Mouse (Mus musculus): ENCODE measurements around the gene Pgap2. TPM values are rescaled to one million over a fixed set of nuclear protein-coding genes. Genes with fewer than 3 reads are reported as not detected.

Pgap2 gene
- total RNA-seq, 2 experiments from 2014 or later, result 35.9 to 40.7 TPM

GRCm38 (mm10) chr7:102266401-102267042 is 56.5 kb downstream of the Pgap2 start:
- DNase-seq, result no peak

- peak; percentile 97 for DNase-seq
Observed at GRCm38 (mm10) chr7:102267113-102267579, 57.1 kb downstream of the Pgap2 start.

- peak; percentile 76 for DNase-seq
Observed at GRCm38 (mm10) chr7:102267601-102268394, 57.8 kb downstream of the Pgap2 start, which contains the start of gene Stim1. TSS of gene Stim1 (plus strand) at chr7:102267806.

- no peak for DNase-seq
Observed at GRCm38 (mm10) chr7:102268395-102268748, 58.4 kb downstream of the Pgap2 start.

- DNase-seq, result peak; percentile 36
Observed at GRCm38 (mm10) chr7:102272422-102272948, 62.5 kb downstream of the Pgap2 start.

DNA sequence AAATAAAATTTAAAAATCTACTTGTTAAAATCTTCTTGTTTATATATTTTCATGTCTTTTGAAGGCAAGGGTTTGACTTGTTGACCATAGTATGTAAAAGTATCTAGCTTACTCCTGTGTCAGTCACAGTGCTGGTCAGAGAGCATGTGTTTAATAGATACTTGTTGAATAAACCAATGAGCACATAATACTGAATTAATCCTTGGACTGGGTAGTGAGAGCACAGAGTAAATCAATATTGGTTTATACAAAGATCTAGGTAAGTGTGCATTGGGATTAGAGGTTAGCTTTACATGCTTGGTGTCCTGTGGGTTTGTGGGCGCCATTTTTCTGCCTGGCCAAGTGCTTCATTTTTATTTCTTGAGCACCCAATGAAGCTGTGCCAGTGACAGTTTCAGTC is 71.4 kb downstream of the Pgap2 start:
- DNase-seq, result no peak

DNA sequence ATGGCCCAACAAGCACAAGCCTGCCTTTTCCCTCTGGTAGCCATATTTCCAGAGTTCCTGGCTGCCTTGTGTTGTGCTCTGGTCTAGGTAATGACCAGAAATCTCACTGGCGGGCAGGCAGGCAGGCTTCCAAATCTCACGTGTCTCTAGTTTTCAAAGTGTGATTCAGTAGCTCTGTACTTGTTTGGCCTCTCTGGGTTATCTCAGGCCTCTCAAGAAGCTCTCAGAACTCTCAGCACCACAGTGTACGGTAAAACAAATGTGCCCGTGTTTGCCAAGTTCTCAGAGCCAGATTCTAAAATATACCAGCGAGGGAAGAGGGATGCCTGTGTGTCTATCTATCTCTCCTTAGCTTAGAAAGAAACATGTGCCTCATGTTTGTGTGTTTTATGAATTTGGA is 72.3 kb downstream of the Pgap2 start:
- no peak for DNase-seq

Other genes starting within 250 kb of the Pgap2 start
- gene Il18bp, start 191.5 kb upstream of the Pgap2 start, total RNA-seq (2021), result 1 to 10 TPM; 2.3 to 3.5 TPM
- gene Rnf121, start 144.7 kb upstream of the Pgap2 start, total RNA-seq (2021), result 10 to 100 TPM; 18.8 to 25.8 TPM
- gene Xndc1, start 144.7 kb upstream of the Pgap2 start, total RNA-seq (2021), result 10 to 100 TPM in 1 of 2 experiments, 1 to 10 TPM in 1; 5.9 to 11.9 TPM
- under 1 TPM; 0.75 to 0.95 TPM for gene Xntrpc, start 144.5 kb upstream of the Pgap2 start, total RNA-seq (2021)
- under 1 TPM; 0.07 to 0.52 TPM for gene Trpc2, start 127.1 kb upstream of the Pgap2 start, total RNA-seq (2021)
- 100 to 1,000 TPM; 264 to 297 TPM for gene Art1, start 108.5 kb upstream of the Pgap2 start, total RNA-seq (2021)
- 1 to 10 TPM; 8.2 to 8.4 TPM for gene Art5, start 100.7 kb upstream of the Pgap2 start, total RNA-seq (2021)
- not detected for gene Chrna10, start 93.4 kb upstream of the Pgap2 start, total RNA-seq (2021)
- 10 to 100 TPM; 25.1 to 31.5 TPM for gene Nup98, start within 50 bp of the Pgap2 start, total RNA-seq (2021)
- gene Rhog, start 45.8 kb downstream of the Pgap2 start, total RNA-seq (2021), result 10 to 100 TPM; 23.9 to 30.1 TPM
- gene Stim1, start 57.6 kb downstream of the Pgap2 start, total RNA-seq (2021), result 100 to 1,000 TPM; 219 to 233 TPM
- 10 to 100 TPM; 25.5 to 30.0 TPM for gene Rrm1, start 231.5 kb downstream of the Pgap2 start, total RNA-seq (2021)

Measured in gastrocnemius, postnatal 10 days (tissue).